Mouse (Mus musculus): ENCODE measurements at regions not wholly inside any gene's neighbourhood (a gene's known extent, or its start where the extent isn't known, plus 50 kb on each side); places are given as distances from the start of the nearest gene placed in this dataset.

GRCm38 (mm10) chr6:11534930-11535880 lies 372.1 kb downstream of the Ndufa4 start:
- ATAC-seq (ENCODE audit: low FRiP score, low TSS enrichment) (no peak), DNase-seq (ENCODE audit: low spot score) (no peak)
- TF ChIP-seq EP300 (optimal IDR thresholded peaks at IDR 0.05) (no peak), CTCF (IDR thresholded peaks at IDR 0.05; ENCODE audit: low read depth) (no peak)
- Histone ChIP-seq H3K4me3 (ENCODE audit: low read depth, low read length) (no peak overlapping the region), H3K4me1 (replicated peaks; ENCODE audit: control insufficient read depth, insufficient read depth) (no peaks in the 10 kb centered on the region), H3K27ac (replicated peaks) (no peak overlapping the region), H3K4me2 (replicated peaks; ENCODE audit: low read depth) (no peak overlapping the region), H3K36me3 (ENCODE audit: control insufficient read depth, insufficient read depth, low read length) (no peaks in the 10 kb centered on the region), H3K9me3 (ENCODE audit: control insufficient read depth, low read length) (no peaks in the 10 kb centered on the region), H3K27me3 (ENCODE audit: control insufficient read depth, insufficient read depth, low read length) (no peaks in the 10 kb centered on the region), H3K9ac (ENCODE audit: low read length) (no peak overlapping the region)
- WGBS: 74% methylated on average over 8 of the region's 8 CpGs

DNA sequence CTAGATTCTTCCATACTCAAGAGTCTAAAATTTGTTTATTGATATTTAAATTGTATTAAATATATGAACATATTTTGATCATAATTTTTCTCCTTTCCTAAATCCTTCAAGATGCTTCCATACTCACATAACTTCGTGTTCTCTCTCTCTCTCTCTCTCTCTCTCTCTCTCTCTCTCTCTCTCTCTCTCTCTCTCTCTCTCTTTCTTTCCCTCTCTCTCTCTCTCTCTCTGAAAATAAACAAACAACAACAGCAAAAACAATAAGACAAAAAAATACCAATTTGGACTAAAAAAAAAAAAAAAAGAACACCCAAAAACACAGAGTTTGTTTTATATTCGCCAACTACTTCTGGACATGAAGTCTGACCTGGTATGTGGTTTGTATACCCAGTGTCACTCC lies 404.2 kb downstream of the Ndufa4 start:
- Histone ChIP-seq H3K9me3 (ENCODE audit: control insufficient read depth, low read length) (no peaks in the 10 kb centered on the region), H3K36me3 (ENCODE audit: control insufficient read depth, insufficient read depth, low read length) (no peaks in the 10 kb centered on the region), H3K9ac (ENCODE audit: low read length) (no peak overlapping the region), H3K27me3 (ENCODE audit: control insufficient read depth, insufficient read depth, low read length) (no peaks in the 10 kb centered on the region), H3K4me2 (replicated peaks; ENCODE audit: low read depth) (no peak overlapping the region), H3K4me3 (ENCODE audit: low read depth, low read length) (no peak overlapping the region), H3K27ac (replicated peaks) (no peak overlapping the region), H3K4me1 (replicated peaks; ENCODE audit: control insufficient read depth, insufficient read depth) (no peaks in the 10 kb centered on the region)
- ATAC-seq (ENCODE audit: low FRiP score, low TSS enrichment) (no peak), DNase-seq (ENCODE audit: low spot score) (no peak)
- no peak for TF ChIP-seq EP300 (optimal IDR thresholded peaks at IDR 0.05)
- no peak for TF ChIP-seq CTCF (IDR thresholded peaks at IDR 0.05; ENCODE audit: low read depth)
- WGBS: 73% methylated on average over 2 of the region's 2 CpGs

- DNase-seq (ENCODE audit: low spot score) (no peak), ATAC-seq (ENCODE audit: low FRiP score, low TSS enrichment) (no peak)
- TF ChIP-seq CTCF (IDR thresholded peaks at IDR 0.05; ENCODE audit: low read depth) (no peak), EP300 (optimal IDR thresholded peaks at IDR 0.05) (no peak)
These were observed 412.9 kb downstream of the Ndufa4 start for GRCm38 (mm10) chr6:11494427-11494826.

GRCm38 (mm10) chr6:11476950-11477349 lies 430.3 kb downstream of the Ndufa4 start:
- Histone ChIP-seq H3K9ac (ENCODE audit: low read length) (no peak overlapping the region), H3K27me3 (ENCODE audit: control insufficient read depth, insufficient read depth, low read length) (no peaks in the 10 kb centered on the region), H3K4me3 (ENCODE audit: low read depth, low read length) (no peak overlapping the region), H3K36me3 (ENCODE audit: control insufficient read depth, insufficient read depth, low read length) (no peaks in the 10 kb centered on the region), H3K4me2 (replicated peaks; ENCODE audit: low read depth) (no peak overlapping the region), H3K9me3 (ENCODE audit: control insufficient read depth, low read length) (no peaks in the 10 kb centered on the region), H3K4me1 (replicated peaks; ENCODE audit: control insufficient read depth, insufficient read depth) (no peaks in the 10 kb centered on the region), H3K27ac (replicated peaks) (no peak overlapping the region)
- DNase-seq (ENCODE audit: low spot score) (no peak), ATAC-seq (ENCODE audit: low FRiP score, low TSS enrichment) (no peak)
- 64% methylated on average over 2 of the region's 2 CpGs for WGBS
- TF ChIP-seq CTCF (IDR thresholded peaks at IDR 0.05; ENCODE audit: low read depth) (no peak), EP300 (optimal IDR thresholded peaks at IDR 0.05) (no peak)

More at GRCm38 (mm10) chr6:11494427-11494826, 412.9 kb downstream of the Ndufa4 start:
- Histone ChIP-seq H3K9me3 (ENCODE audit: control insufficient read depth, low read length) (no peaks in the 10 kb centered on the region), H3K4me2 (replicated peaks; ENCODE audit: low read depth) (no peak overlapping the region), H3K4me1 (replicated peaks; ENCODE audit: control insufficient read depth, insufficient read depth) (no peaks in the 10 kb centered on the region), H3K36me3 (ENCODE audit: control insufficient read depth, insufficient read depth, low read length) (no peaks in the 10 kb centered on the region), H3K4me3 (ENCODE audit: low read depth, low read length) (no peak overlapping the region), H3K27me3 (ENCODE audit: control insufficient read depth, insufficient read depth, low read length) (no peaks in the 10 kb centered on the region), H3K9ac (ENCODE audit: low read length) (no peak overlapping the region), H3K27ac (replicated peaks) (no peak overlapping the region)
- 81% methylated on average over 2 of the region's 2 CpGs for WGBS
